Mouse (Mus musculus) CD8-positive naive resting alpha-beta T cell, adult 57 days (primary cell): Measurements from ENCODE around the gene Aig1. TPM values are rescaled to one million over a fixed set of nuclear protein-coding genes. Genes with fewer than 3 reads are reported as not detected.

ENCODE experiments used
- total RNA-seq: library from RNA; stranded (reverse); gene quantifications from one replicate; pipeline ENCODE4 v1.2.4, GENCODE M21; 2023

The Aig1 gene
- 14.7 TPM for total RNA-seq

GRCm38 (mm10) chr10:13868371-13869321 lies at the start of gene Aig1:
Gene Aig1 (minus strand): TSS chr10:13868980.

Other genes starting within 250 kb of the Aig1 start
- 74.1 TPM for gene Hivep2, start 97.1 kb upstream of the Aig1 start, total RNA-seq